In the genomic region with DNA sequence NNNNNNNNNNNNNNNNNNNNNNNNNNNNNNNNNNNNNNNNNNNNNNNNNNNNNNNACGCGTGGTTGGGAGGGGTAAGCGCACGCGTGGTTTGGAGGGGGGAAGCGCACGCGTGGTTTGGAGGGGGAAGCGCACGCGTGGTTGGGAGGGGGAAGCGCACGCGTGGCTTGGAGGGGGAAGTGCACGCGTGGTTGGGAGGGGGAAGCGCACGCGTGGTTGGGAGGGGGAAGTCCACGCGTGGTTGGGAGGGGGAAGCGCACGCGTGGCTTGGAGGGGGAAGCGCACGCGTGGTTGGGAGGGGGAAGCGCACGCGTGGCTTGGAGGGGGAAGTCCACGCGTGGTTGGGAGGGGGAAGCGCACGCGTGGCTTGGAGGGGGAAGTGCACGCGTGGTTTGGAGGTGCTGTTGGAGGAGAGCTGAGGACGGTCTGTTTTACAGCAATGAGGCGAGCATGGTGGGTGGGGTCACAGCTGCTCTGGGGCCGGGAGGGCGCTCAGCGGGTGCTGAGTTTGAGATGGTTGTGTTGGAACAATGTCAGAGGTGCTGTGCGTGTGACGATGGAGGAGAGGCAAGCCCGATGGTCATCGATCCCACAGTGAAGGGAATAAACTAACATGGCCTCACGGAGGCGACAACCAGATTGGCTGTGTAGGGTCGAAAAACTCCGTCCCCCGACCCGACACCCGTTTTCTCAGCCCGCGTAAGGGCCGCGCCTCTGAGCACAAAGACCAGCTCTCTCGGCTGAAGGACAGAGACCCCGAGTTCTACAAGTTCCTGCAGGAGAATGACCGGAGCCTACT, we compare ENCODE assay signal across 8 mouse cellular contexts. TPM values are rescaled to one million over a fixed set of nuclear protein-coding genes. Genes with fewer than 3 reads are reported as not detected.
DNase-seq lines count a peak whose midpoint lies in the region; ATAC-seq and TF ChIP-seq lines count a peak whose summit lies in the region.

No protein-coding gene starts in this region.

- peaks cover 33% of the 10 kb centered on the region for H3K79me2 ChIP-seq in CH12.LX (replicated peaks; ENCODE audit: control insufficient read depth, extremely low read depth, insufficient read depth, poor library complexity, severe bottlenecking)

- peaks cover 8 to 32% of the 10 kb centered on the region in 2 experiments for H3K4me1 ChIP-seq in CH12.LX (ENCODE audit: control insufficient read depth in 1 of 2, insufficient read depth in 2 of 2)
- H3K4me1 ChIP-seq in forebrain, embryonic 11.5 days (replicated peaks; ENCODE audit: control insufficient read depth, insufficient read depth, low read length) = peaks cover 4% of the 10 kb centered on the region
- peaks cover 16% of the 10 kb centered on the region for H3K4me1 ChIP-seq in liver, embryonic 11.5 days (replicated peaks; ENCODE audit: control insufficient read depth, insufficient read depth, low read length)
- H3K4me1 ChIP-seq in stomach, embryonic 14.5 days (ENCODE audit: control insufficient read depth, insufficient read depth, low read length) = 0 out of 2 replicates have a peak, but pooled peaks cover 5% of the 10 kb centered on the region

- no peak; the same call in 1 of the 2 replicates for TF ChIP-seq POLR2A in CH12.LX (IDR thresholded peaks at IDR 0.05; ENCODE audit: low read depth, low read length)

- DNase-seq in gastrocnemius, adult 2 months = no peak
- no peak for DNase-seq in gastrocnemius, postnatal 10 days
- peak; percentile 40 for DNase-seq in CH12.LX (ENCODE audit: extremely low read depth)
- no peak for DNase-seq in forebrain, embryonic 11.5 days (ENCODE audit: low spot score)
- DNase-seq in liver, embryonic 11.5 days (ENCODE audit: low spot score) = no peak
- no peak for DNase-seq in frontal cortex, postnatal 25 days (ENCODE audit: low spot score in 2 of 2)
- DNase-seq in spleen, postnatal 36 days (ENCODE audit: low spot score in 2 of 2) = no peak

- no peak overlapping the region for H3K27ac ChIP-seq in gastrocnemius, adult 2 months
- peak overlapping the region; percentile 79 for H3K27ac ChIP-seq in CH12.LX (ENCODE audit: insufficient read depth, low read depth)
- peak overlapping the region; percentile 85; the same call in 1 of the 2 replicates for H3K27ac ChIP-seq in forebrain, embryonic 11.5 days (ENCODE audit: low read depth, low read length)
- H3K27ac ChIP-seq in liver, embryonic 11.5 days (ENCODE audit: low read depth, low read length) = peak overlapping the region; percentile 99
- peak overlapping the region; percentile 52; the same call in 1 of the 2 replicates for H3K27ac ChIP-seq in stomach, embryonic 14.5 days (ENCODE audit: low read length)

- no peaks in the 10 kb centered on the region for H3K27me3 ChIP-seq in CH12.LX (replicated peaks)
- no peaks in the 10 kb centered on the region for H3K27me3 ChIP-seq in forebrain, embryonic 11.5 days (ENCODE audit: control insufficient read depth, insufficient read depth, low read length)
- no peaks in the 10 kb centered on the region for H3K27me3 ChIP-seq in liver, embryonic 11.5 days (replicated peaks; ENCODE audit: control insufficient read depth, insufficient read depth, low read length)
- no peaks in the 10 kb centered on the region for H3K27me3 ChIP-seq in stomach, embryonic 14.5 days (ENCODE audit: control insufficient read depth, insufficient read depth, low read length)

- no peak for TF ChIP-seq EP300 in CH12.LX (IDR thresholded peaks at IDR 0.05; ENCODE audit: low read length)

- no peak for TF ChIP-seq CTCF in gastrocnemius, adult 2 months (IDR thresholded peaks at IDR 0.05)
- no peak for TF ChIP-seq CTCF in CH12.LX (conservative IDR thresholded peaks at IDR 0.05 in 1 of 2, IDR thresholded peaks at IDR 0.05 in 1 of 2; ENCODE audit: low read depth in 2 of 2, low read length in 2 of 2)

- dilution Hi-C loops in CH12.LX (cut with MboI; ENCODE audit: extremely low pct_ligation_motif_present, extremely low pct_unique_long_range_greater_than_20kb, low sequenced_read_pairs) = no loop called here

- H3K9me3 ChIP-seq in CH12.LX (replicated peaks; ENCODE audit: low read length) = no peaks in the 10 kb centered on the region
- H3K9me3 ChIP-seq in forebrain, embryonic 11.5 days (ENCODE audit: control insufficient read depth, low read length) = no peaks in the 10 kb centered on the region
- H3K9me3 ChIP-seq in liver, embryonic 11.5 days (ENCODE audit: control insufficient read depth, low read length) = no peaks in the 10 kb centered on the region
- no peaks in the 10 kb centered on the region for H3K9me3 ChIP-seq in stomach, embryonic 14.5 days (ENCODE audit: control insufficient read depth, low read depth, low read length)

- TF ChIP-seq RAD21 in CH12.LX (IDR thresholded peaks at IDR 0.05; ENCODE audit: low read depth, low read length) = no peak

- no peak overlapping the region for H3K9ac ChIP-seq in CH12.LX (ENCODE audit: insufficient read depth, low read depth)
- H3K9ac ChIP-seq in forebrain, embryonic 11.5 days (ENCODE audit: low read length) = peak overlapping the region; percentile 80
- peak overlapping the region; percentile 93 for H3K9ac ChIP-seq in liver, embryonic 11.5 days (ENCODE audit: low read depth, low read length)
- H3K9ac ChIP-seq in stomach, embryonic 14.5 days (replicated peaks; ENCODE audit: low read depth, low read length) = peak overlapping the region; percentile 39; the same call in 1 of the 2 replicates

- H3K4me2 ChIP-seq in CH12.LX (ENCODE audit: insufficient read depth, low read depth, poor library complexity, severe bottlenecking) = peak overlapping the region; percentile 14
- peak overlapping the region; percentile 63 for H3K4me2 ChIP-seq in forebrain, embryonic 11.5 days (ENCODE audit: low read depth, low read length, severe bottlenecking)
- peak overlapping the region; percentile 98 for H3K4me2 ChIP-seq in liver, embryonic 11.5 days
- peak overlapping the region; percentile 55 for H3K4me2 ChIP-seq in stomach, embryonic 14.5 days (replicated peaks; ENCODE audit: low read depth, low read length)

- peaks cover 58 to 70% of the 10 kb centered on the region in 2 experiments for H3K36me3 ChIP-seq in CH12.LX (replicated peaks in 1 of 2; ENCODE audit: control insufficient read depth in 1 of 2, insufficient read depth in 1 of 2, low read length in 1 of 2)
- peaks cover 23% of the 10 kb centered on the region; the same call in 1 of the 2 replicates for H3K36me3 ChIP-seq in forebrain, embryonic 11.5 days (ENCODE audit: control insufficient read depth, insufficient read depth, low read length)
- peaks cover 48% of the 10 kb centered on the region for H3K36me3 ChIP-seq in liver, embryonic 11.5 days (ENCODE audit: control insufficient read depth, insufficient read depth, low read length)
- peaks cover 53% of the 10 kb centered on the region for H3K36me3 ChIP-seq in stomach, embryonic 14.5 days (ENCODE audit: control insufficient read depth, insufficient read depth, low read length)

- WGBS in forebrain, embryonic 11.5 days = 25% methylated on average over 55 of the region's 60 CpGs
- WGBS in liver, embryonic 11.5 days = 22% methylated on average over 55 of the region's 60 CpGs
- WGBS in stomach, embryonic 14.5 days = 22% methylated on average over 55 of the region's 60 CpGs

- intact Hi-C loops in gastrocnemius, adult 2 months (cut with DNase I) = no loop called here

- in situ Hi-C loops in CH12.LX (cut with MboI; ENCODE audit: low pct_ligation_motif_present, low pct_unique_long_range_greater_than_20kb, low sequenced_read_pairs) = no loop called here

- peak overlapping the region; percentile 92 for H3K4me3 ChIP-seq in gastrocnemius, adult 2 months
- H3K4me3 ChIP-seq in CH12.LX (replicated peaks in 1 of 3; ENCODE audit: low read depth in 2 of 3, low read length in 2 of 3, poor library complexity in 1 of 3) = peak overlapping the region; percentile 37 to 88 (median 85)
- peak overlapping the region; percentile 93 for H3K4me3 ChIP-seq in forebrain, embryonic 11.5 days (ENCODE audit: low read depth, low read length)
- H3K4me3 ChIP-seq in liver, embryonic 11.5 days (ENCODE audit: low read depth, low read length) = peak overlapping the region; percentile 94
- H3K4me3 ChIP-seq in stomach, embryonic 14.5 days (ENCODE audit: low read depth, low read length) = peak overlapping the region; percentile 72

- no peak for ATAC-seq in forebrain, embryonic 11.5 days (replicated peaks; ENCODE audit: low FRiP score)
- no peak for ATAC-seq in liver, embryonic 11.5 days (replicated peaks; ENCODE audit: low FRiP score)
- no peak for ATAC-seq in stomach, embryonic 14.5 days (ENCODE audit: insufficient number of reproducible peaks, insufficient read depth, low FRiP score, low read depth)

RNA-seq across cellular contexts. Expression of a gene that starts 1.0 kb away (rescaled TPM):
- total RNA-seq in gastrocnemius, adult 2 months (2021) = 10 to 100 TPM; 30.8 to 33.3 TPM
- total RNA-seq in gastrocnemius, postnatal 10 days (2021) = 10 to 100 TPM; 28.3 to 31.8 TPM
- 197 and 200 TPM in 2 replicates for total RNA-seq in CH12.LX (2012; rRNA removed)
- total RNA-seq in CH12.LX (2014; rRNA removed) = 157 and 173 TPM in 2 replicates
- 244 and 265 TPM in 2 replicates for polyA plus RNA-seq in CH12.LX (2012; ENCODE audit: insufficient read length, low read depth)
- polyA plus RNA-seq in forebrain, embryonic 11.5 days (2014; fragmentation: Nextera tagmentation; extraction: Ambion mirVana) = 102 and 104 TPM in 2 replicates
- 152 and 155 TPM in 2 replicates for polyA plus RNA-seq in liver, embryonic 11.5 days (2014; fragmentation: Nextera tagmentation; extraction: Ambion mirVana)
- 75.6 and 79.8 TPM in 2 replicates for polyA plus RNA-seq in stomach, embryonic 14.5 days (2014; fragmentation: Nextera tagmentation; extraction: Ambion mirVana)

RNA-seq across cellular contexts. Expression of a gene that starts 2.2 kb away (rescaled TPM):
- 1 to 10 TPM; 5.8 to 7.6 TPM for total RNA-seq in gastrocnemius, adult 2 months (2021)
- 1 to 10 TPM; 6.5 to 8.7 TPM for total RNA-seq in gastrocnemius, postnatal 10 days (2021)
- total RNA-seq in CH12.LX (2012; rRNA removed) (8.2 and 9.7 TPM in 2 replicates), CH12.LX (2014; rRNA removed) (3.3 TPM in 2 replicates)
- polyA plus RNA-seq in CH12.LX (2012; ENCODE audit: insufficient read length, low read depth) = 6.5 and 7.2 TPM in 2 replicates
- 26.7 and 27.2 TPM in 2 replicates for polyA plus RNA-seq in forebrain, embryonic 11.5 days (2014; fragmentation: Nextera tagmentation; extraction: Ambion mirVana)
- 9.1 and 11.8 TPM in 2 replicates for polyA plus RNA-seq in liver, embryonic 11.5 days (2014; fragmentation: Nextera tagmentation; extraction: Ambion mirVana)
- polyA plus RNA-seq in stomach, embryonic 14.5 days (2014; fragmentation: Nextera tagmentation; extraction: Ambion mirVana) = 21.2 and 22.8 TPM in 2 replicates

RNA-seq across cellular contexts. Expression of a gene that starts 18.6 kb away (rescaled TPM):
- total RNA-seq in gastrocnemius, adult 2 months (2021) = not detected
- total RNA-seq in gastrocnemius, postnatal 10 days (2021) = under 1 TPM; 0.35 to 0.79 TPM
- 3.5 and 4.1 TPM in 2 replicates for total RNA-seq in CH12.LX (2012; rRNA removed)
- not detected in 2 replicates for total RNA-seq in CH12.LX (2014; rRNA removed)
- polyA plus RNA-seq in CH12.LX (2012; ENCODE audit: insufficient read length, low read depth) = 0.18 and 0.47 TPM in 2 replicates
- 1.4 and 2.0 TPM in 2 replicates for polyA plus RNA-seq in forebrain, embryonic 11.5 days (2014; fragmentation: Nextera tagmentation; extraction: Ambion mirVana)
- 8.9 and 9.7 TPM in 2 replicates for polyA plus RNA-seq in liver, embryonic 11.5 days (2014; fragmentation: Nextera tagmentation; extraction: Ambion mirVana)
- polyA plus RNA-seq in stomach, embryonic 14.5 days (2014; fragmentation: Nextera tagmentation; extraction: Ambion mirVana) = 0.28 TPM in 1 of 2 replicates, not detected in the other

RNA-seq across cellular contexts. Expression of a gene that starts 21.2 kb away (rescaled TPM):
- total RNA-seq in gastrocnemius, adult 2 months (2021) = 100 to 1,000 TPM; 142 to 265 TPM
- 10 to 100 TPM; 41.4 to 50.3 TPM for total RNA-seq in gastrocnemius, postnatal 10 days (2021)
- 0.04 and 0.08 TPM in 2 replicates for total RNA-seq in CH12.LX (2012; rRNA removed)
- not detected in 2 replicates for total RNA-seq in CH12.LX (2014; rRNA removed)
- polyA plus RNA-seq in CH12.LX (2012; ENCODE audit: insufficient read length, low read depth) = 0.43 and 0.50 TPM in 2 replicates
- 1.4 and 1.6 TPM in 2 replicates for polyA plus RNA-seq in forebrain, embryonic 11.5 days (2014; fragmentation: Nextera tagmentation; extraction: Ambion mirVana)
- 0.25 TPM in 2 replicates for polyA plus RNA-seq in liver, embryonic 11.5 days (2014; fragmentation: Nextera tagmentation; extraction: Ambion mirVana)
- 0.55 and 1.3 TPM in 2 replicates for polyA plus RNA-seq in stomach, embryonic 14.5 days (2014; fragmentation: Nextera tagmentation; extraction: Ambion mirVana)

RNA-seq across cellular contexts. Expression of a gene that starts 33.7 kb away (rescaled TPM):
- 1 to 10 TPM; 4.2 to 4.4 TPM for total RNA-seq in gastrocnemius, adult 2 months (2021)
- 1 to 10 TPM; 2.7 to 3.2 TPM for total RNA-seq in gastrocnemius, postnatal 10 days (2021)
- 0.80 and 1.6 TPM in 2 replicates for total RNA-seq in CH12.LX (2012; rRNA removed)
- 0.15 TPM in 1 of 2 replicates, not detected in the other for total RNA-seq in CH12.LX (2014; rRNA removed)
- polyA plus RNA-seq in CH12.LX (2012; ENCODE audit: insufficient read length, low read depth) = 0.14 and 0.20 TPM in 2 replicates
- polyA plus RNA-seq in forebrain, embryonic 11.5 days (2014; fragmentation: Nextera tagmentation; extraction: Ambion mirVana) = 2.0 and 2.3 TPM in 2 replicates
- 0.08 and 0.73 TPM in 2 replicates for polyA plus RNA-seq in liver, embryonic 11.5 days (2014; fragmentation: Nextera tagmentation; extraction: Ambion mirVana)
- polyA plus RNA-seq in stomach, embryonic 14.5 days (2014; fragmentation: Nextera tagmentation; extraction: Ambion mirVana) = 0.41 and 0.82 TPM in 2 replicates

Comparison
In these comparisons a context has a peak if more than half of its experiments do, and no peak if none do; other contexts are left out.
1. H3K4me2 ChIP-seq: peak in every context shown above with its lines; median percentile 98 in liver, embryonic 11.5 days; 63 in forebrain, embryonic 11.5 days; 55 in stomach, embryonic 14.5 days; 14 in CH12.LX.